Mouse (Mus musculus) cerebellum, adult (tissue): ENCODE measurements around the gene Gatc.
A peak's percentile ranks its signal among the peaks of the same experiment; 100 is the strongest.
"Not testable (repeated sequence)": the region's sequence is repeated elsewhere in the genome, so short reads cannot be mapped to it uniquely, and the experiment has no call there.

ENCODE experiments used
- ATAC-seq: cut with Nextera tagmentation; 2 replicates; pipeline ENCODE4 v1.9.2; 2017; ENCODE audit warnings: mild to moderate bottlenecking, moderate library complexity, mixed read lengths; ENCODE audit not compliant: insufficient number of reproducible peaks, low FRiP score, low TSS enrichment

Gatc gene

DNA sequence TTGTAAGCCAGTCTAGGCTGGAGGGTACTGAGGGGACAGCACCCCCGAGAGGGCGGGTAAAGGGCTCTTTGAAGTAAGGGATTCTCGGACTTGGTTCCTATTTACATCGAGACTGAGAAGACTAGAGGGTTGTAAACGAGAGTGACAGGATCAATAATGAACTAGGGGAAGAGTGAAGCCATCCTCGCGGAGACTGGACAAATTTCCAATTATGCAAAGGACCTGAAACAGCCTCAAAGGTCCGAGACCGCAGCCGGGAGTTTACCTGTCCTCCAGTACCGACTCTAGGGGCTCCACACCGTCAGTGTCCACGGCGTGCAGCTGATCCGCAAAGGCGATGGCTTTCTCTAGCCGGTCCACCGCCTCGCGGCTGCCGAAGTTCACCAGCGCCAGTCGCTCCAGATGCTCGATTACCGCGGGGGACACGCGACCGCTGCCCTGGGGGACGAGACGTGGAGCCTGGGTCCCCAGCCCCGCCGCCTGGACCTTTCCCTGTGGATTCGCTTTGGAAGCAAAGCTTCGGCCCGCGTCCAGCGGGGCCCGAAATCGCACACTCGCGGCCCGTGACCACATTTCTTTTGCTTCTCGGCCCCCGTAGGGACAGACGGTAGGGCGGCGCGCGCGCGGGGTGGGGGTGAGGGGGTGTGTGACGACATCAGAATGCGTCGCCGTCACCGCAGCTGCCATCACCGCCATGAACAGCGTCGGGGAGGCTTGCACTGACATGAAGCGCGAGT is at the start of gene Gatc, which contains the start of gene Triap1:
Gene Gatc (minus strand): TSS at position 602 of the 737 bp plus-strand sequence.
Gene Triap1 (plus strand): TSS at position 649 of the 737 bp plus-strand sequence.
- ATAC-seq, result peak; percentile 64; the same call in 1 of the 2 replicates

DNA sequence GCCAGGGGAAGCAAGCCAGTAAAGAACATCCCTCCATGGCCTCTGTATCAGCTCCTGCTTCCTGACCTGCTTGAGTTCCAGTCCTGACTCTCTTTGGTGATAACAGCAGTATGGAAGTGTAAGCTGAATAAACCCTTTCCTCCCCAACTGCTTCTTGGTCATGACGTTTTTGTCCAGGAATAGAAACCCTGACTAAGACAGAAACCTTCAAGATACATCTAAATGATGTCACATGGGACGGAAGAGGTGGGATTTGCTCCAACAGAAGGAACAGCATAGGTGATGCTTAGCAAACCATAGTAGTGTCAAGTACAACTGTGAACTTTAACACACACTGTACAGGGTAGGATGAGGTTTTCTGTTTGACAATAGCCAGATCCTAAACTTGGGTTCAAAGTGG is 37.9 kb upstream of the Gatc start:
- not testable (repeated sequence) for ATAC-seq

DNA sequence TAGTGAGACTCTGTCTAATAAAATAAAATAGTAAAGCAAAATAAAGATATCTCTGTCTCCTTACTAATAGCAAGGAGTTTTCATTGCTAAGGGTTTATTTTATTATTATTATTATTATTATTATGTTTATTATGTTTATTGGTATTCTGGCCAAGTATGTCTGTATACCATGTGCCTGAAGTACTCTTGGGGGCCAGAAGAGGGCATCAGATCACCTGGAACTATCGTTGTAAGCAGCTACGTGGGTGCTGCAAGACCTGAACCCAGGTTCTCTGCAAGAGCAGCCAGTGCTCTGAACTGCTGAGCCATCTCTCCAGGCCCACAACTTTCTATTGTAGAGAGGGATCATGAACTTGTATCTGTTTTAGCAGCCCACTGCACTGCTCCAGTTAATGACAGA is 34.5 kb upstream of the Gatc start:
- ATAC-seq, result no peak

DNA sequence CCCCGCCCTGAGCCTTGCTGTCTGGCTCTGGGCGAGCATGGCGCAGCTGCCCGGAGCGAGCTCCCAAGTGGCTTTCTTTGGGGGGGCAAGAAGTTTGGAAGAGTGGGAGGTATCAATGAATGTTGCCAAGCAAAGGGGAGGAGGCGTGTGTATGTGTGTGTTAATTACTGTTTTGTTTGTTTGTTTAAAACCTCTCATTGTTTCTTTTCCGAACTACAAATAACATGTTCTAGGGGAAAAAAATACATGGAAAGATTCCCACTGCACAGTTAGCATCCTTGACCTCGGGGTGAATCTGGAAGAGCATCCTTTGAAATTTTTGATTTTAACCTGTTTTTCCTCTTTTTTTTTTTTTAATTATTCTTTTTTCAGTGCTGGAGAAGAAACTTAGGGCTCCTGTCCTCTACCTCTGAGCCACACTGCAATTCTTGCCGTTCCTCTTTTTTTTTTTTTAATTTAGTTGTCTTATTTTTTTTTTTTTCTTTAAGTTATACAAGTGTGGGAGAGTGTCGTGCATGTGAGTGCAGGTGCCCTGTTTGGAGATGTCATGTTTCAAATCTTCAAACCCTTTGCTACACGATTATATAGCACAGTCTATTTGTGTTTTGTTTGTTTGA is 33.3 kb upstream of the Gatc start:
- ATAC-seq, result no peak

DNA sequence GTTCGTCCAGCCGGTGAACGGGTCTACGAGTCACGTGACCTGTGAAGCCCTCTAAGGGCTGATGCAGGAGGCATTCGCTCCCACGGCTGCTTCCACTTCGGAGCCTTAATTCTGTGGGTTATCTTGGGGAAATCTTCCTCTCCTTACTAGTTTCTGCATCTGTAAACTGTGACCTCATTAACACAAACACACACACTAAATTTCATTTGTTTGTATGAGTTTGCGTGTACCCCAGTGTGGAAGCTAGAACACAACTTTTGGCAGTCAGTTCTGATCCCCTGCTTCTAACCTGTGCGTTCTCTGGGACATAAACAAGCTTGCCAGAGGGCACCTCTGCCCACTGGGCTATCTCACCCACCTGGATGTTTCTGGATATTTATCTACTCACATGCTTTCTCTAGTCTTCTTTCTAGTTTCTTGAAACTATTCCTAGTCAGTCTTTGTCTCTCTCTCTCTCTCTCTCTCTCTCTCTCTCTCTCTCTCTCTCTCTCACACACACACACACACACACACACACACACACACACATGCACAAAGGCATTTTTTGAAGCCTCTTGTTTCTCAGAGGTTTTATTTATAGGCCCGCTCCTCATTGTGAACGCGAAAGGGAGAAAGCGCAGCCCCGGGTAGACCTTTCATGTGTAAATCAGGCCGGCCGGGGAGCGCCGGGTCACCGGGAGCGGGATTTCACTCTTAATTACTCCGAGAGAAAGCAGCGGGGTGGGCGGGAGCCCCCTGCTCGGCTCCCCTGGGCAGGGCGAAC is 32.6 kb upstream of the Gatc start:
- no peak for ATAC-seq

DNA sequence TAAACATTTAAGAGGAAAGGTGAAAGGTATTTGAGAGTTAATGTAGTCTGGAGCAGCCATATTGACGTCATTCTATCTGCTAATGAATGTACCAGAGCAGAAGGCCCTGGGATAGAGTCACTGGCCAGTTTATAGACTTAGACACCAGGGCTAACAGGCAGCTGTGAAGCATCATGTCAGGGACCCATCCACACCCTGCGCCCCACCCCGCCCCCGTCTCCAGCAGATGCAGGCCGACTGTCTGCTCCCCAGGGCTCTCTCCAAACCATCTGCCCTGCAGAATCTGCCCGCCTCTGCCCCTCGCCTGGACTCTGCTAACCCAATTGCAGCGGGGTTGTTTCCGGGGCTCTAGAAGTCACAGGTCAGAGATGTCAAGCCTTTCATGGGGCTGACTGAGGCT is 30.8 kb upstream of the Gatc start:
- ATAC-seq, result no peak

DNA sequence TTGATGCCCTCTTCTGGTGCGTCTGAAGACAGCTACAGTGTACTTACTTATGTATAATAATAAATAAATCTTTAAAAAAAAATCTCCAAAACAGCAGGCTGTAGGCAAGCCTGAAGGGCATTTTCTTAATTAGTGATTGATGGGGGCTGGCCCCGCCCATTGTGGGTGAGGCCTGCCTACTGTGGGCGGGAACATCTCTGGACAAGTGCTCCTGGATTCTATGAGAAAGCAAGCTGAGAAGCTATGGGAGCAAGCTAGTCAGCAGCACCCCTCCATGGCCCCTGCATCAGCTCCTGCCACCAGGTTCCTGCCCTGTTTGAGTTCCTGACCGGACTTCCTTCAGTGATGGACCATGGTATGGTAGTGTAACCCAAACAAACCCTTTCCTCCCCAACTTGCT is 23.8 kb upstream of the Gatc start:
- no peak for ATAC-seq

DNA sequence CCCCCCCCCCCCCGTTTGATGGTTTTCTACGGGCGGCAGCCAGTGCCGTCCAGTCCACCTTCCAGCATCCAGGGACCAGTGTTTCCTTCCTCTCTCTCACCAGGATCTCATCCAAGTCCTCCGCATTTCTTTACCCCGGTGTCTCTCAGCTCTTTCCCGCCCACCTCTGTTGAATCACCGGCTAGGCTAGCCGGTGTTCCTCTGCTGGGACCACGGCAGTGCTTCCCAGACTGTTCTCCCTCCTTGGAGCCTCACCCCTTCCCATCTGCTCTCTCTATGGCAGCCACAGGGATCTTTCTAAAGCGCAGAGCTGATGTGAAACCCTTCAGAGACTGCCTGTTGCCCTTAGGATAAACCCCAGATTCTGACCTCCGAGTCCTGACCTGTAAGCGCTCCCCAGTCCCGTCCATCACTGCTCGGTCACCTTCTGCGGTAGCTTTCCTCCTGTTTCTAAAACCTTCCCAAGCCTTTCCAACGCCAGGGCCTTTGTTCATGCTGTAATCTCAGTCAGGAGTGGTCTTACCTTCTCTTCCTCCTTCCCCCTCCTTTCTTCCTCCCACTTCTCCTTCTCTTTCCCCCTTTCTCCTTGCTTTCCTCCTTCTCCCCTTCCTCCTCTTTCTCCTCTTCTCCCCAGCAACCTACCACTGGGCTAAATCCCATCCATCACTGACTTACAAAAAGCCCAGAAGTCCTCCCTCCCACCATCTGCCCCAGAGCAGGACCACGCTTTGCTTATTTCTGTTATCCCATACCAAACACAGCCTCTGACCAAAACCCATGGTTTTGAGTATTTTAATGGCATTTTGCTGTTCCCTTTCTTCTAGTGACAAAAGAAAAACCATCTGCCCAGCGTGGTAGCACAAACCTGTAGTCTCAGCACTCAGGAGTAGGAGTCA is 22.1 kb upstream of the Gatc start:
- ATAC-seq, result no peak

DNA sequence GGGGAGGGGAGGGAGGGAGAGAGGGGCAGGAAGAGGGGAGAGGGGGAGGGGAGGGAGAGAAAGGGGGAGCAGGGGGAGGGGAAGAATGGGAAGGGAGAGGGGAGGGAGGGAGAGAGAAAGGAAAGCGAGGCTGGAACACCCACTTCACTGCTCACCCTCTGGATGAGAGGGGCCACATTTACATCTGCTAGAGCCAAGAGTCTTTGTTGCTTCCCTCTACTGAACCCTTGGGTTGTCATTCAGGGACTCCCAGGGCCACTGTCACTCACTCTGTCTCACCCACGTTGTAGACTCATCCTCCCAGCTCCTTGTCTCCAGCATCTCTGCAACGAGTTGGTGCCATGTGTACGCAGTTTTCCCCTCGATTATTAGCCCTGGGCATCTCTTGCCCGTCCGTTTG is 21.2 kb upstream of the Gatc start:
- ATAC-seq, result no peak

DNA sequence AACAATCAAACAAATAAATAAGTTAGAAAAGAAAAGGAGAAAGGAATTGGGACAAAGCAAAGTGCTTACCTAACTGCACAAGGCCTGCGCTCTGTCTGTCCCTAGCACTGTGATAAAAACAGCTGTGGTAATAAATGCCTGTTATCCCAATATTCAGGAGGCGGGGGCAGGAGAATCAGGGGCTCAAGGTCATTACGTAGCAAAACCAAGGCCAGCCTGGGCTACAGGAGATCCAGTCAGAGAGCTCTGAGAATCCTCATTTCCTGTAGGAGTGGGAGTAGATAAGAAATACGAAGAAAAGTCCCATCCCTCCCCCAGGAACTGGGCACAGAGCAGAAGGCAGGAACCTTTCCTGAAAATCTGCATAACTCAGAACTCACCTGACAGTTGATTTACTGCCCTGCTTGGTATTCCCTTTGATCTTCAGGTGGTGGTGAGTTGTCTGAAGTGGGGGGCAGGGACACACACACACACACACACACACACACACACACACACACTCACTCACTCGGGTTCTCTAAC is 18.9 kb upstream of the Gatc start:
- ATAC-seq, result no peak

DNA sequence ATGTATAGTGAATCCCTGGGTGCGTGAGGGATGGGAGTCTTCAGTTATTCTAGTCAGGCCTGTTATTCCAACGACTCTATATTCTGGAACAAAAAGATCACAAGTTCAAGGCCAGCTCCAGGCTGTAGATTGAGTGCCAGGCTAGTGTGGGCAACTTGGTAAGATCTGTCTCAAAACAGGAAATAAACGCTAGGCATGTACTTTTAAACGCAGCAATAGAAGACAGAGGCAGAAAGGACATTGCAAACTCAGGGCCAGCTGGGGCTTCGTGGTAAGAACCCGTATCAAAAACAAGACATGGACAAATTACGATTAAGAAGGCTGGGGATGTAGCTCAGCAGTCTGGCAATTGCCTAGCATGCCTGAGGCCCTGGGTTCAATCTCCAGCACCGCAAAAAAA is 18.5 kb upstream of the Gatc start:
- no peak for ATAC-seq

DNA sequence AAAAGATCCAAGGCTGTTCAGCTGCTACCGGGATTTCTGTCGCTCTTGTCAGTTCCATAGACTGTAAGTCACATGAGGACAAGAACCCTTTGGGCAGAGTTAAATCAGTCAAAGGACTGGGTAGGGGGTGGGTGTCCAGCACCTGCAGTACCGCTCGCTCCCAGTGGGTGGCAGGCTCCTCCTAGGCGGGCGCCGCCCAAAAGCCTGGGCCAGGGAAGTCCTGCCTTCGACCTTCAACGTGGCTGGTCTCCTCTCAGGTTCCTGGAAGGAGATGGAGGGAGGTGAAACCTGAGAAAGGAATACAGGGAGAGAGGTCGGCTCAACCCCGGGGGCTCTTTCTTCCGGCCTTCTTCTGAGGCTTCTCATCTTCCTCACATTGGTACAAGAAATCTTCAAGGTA is 17.9 kb upstream of the Gatc start:
- no peak for ATAC-seq

DNA sequence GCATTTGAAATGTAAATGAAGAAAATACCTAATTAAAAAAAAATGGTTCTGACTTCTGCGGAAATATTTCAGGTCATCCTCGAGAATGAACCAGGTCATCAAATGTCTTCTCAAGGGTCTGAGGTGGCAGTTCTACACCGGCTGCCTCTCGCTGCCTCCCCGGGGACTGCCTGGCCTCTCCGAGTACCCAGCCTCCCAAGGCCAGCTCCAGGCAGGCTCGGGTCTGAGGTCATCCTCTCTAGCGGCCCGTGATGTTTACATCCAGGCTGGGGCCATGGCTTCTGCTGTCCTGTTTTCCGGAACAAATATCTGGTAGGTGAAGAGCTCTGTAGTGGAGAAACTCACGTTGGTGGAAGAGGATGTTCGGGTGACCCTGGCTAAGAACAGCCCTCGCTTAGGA is 14.1 kb upstream of the Gatc start:
- ATAC-seq, result no peak

DNA sequence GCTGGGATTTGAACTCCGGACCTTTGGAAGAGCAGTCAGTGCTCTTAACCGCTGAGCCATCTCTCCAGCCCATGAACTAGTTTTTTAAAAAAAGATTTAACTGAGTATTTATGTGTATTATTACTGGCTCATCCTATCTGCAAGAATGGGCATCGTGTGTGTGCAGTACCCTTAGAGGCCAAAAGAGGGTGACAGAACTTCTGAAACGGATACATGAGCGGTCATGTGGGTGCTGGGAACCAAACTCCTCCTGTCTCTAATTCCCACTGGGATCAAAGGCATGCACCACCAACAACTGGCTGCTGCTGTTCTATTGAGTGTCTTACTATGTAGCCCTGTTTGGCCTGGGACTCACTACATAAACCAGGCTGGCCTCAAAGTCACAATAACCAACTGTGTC is 10.4 kb upstream of the Gatc start:
- no peak for ATAC-seq

DNA sequence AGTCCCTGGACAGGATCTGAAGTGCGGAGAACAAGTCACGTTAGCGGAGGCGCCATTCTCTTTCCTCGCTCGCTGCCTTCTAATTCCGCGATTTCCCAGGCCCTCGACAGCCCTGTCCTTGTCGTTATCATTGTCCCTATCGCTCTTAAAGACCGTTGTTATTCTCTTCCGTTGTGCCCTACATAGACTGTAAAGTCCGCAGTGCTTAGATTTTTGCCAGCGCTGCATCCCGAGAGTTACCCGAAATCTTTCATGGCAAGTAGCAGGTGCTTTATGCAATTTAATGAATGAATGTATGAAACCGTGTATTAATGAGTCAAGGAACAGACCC is 8.2 kb upstream of the Gatc start:
- no peak; the same call in 1 of the 2 replicates for ATAC-seq

DNA sequence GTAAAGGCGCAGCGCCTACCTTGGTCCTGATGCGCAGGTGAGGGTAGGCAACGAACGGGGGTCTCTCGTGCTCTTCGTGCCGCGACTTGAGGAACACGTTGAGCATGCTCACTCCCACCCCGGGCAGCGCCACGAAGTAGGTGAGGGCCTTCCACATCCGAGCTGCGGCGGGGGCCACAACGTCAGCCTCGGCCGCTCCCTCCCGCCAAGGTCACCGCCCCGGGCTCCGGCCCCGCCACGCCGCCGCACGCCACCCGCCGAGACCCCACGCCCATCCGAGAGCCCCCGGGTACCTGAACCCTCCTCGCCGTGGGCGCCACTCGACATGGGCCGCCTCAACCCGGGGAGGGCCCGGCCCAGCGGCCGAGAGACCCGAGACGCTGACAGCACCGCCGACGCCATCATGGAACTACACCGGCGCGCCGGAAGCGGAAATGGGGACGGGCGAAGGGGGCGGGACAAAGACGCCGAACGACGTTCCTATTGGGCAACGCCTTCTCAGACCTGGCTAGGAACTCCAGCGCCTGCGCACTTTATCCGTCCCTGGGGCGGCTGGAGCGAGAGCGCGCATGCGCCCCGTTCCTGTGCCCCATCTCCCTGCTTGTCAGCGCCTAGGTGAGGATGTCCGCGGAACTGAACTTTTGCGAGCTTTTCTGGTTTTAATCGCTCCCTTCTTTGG is 7.7 kb upstream of the Gatc start, which contains the start of gene Cox6a1:
Gene Cox6a1 (minus strand): TSS at position 436 of the 679 bp plus-strand sequence.
- peak; percentile 92 for ATAC-seq

DNA sequence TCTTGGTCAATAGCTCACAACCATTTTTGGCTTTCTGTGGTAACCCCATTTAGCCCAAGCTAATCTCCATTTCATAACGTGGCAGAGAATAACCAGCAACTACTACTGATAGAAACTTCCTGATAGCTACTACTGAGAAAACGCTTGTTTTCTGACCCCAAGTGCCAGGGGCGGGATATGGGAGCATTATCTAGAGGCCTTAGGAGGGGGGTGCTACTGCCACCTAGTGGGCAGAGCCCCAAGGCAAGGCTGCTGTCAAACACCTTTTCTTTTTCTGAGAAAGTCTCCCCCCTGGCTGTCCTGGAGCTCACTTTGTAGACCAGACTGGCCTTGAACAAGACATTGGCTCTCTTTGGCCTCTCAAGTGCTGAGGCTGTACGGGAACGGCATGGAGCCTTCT is 6.6 kb upstream of the Gatc start:
- no peak for ATAC-seq

DNA sequence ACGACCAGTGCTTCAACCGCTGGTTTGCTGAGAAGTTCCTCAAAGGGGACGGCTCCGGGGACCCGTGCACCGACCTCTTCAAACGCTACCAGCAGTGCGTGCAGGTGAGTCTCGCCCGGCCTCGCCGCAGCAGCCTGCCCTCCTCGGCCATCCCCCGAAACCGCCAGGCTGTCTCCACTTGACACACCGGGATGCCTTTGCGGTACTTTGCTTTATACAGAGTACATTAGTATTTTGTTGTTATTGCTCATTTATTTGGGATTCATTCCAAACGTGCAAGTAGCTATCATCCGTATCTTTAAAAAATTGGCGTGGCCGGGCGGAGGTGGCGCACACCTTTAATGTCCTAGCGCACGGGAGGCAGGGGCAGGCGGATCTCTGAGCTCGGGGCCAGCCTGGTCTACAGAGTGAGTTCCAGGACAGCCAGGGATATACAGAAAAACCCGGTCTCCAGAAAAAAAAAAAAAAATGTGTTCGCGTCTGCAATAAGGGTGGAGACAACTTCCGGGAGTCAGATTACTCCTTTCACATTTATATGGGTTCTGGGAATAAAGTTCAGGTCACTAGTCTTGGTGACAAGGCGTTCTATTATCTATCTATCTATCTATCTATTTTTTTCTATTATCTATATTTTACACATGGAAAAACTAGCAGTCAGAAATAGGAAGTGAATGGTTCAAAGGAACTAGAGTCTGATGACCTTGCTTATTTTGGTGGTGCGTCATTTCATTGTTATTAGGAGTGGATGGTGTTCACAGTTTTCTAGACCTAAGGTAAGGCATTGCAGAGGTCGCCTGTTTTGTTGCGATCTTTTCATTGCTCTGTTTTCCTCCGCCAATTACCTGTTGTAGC is 562 bp upstream of the Gatc start:
- ATAC-seq, result 0 out of 2 replicates have a peak, but pooled peaks have one; percentile 31

DNA sequence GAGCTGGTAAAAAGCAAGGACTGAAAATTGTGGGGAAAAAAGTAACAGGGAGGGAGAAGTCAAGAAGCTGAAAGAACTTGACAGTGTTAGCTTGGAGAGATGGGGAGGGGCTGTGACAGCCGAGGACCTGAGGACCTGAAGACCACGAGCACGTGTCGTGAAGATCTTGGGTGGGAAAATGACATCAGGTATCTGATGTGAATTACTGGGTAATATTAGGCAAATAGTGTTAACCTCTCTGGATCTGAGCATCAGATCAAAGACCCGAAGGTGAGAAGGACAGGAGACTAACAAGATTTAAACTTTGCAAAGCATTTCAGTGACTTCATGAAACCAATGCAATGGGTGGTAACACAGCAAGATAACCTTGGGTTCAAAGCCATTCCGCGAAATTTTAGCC is 971 bp downstream of the Gatc start:
- ATAC-seq, result no peak
